In genomic region chr16:31687766-31688165, GRCm38 (mm10) we compare ENCODE assay signal across 23 mouse cellular contexts.
"Had no signal": no experiment of that assay in that cellular context is flagged by ENCODE, and none has a peak within 500 bp of the region (broad histone marks: within the 10 kb centered on the region; RNA-seq: fewer than 3 reads in every experiment).

No protein-coding gene starts in this region.

- H3K27ac ChIP-seq: heart, adult 2 months; heart, embryonic 13.5 days; heart, embryonic 15.5 days; hindbrain, embryonic 13.5 days; hindbrain, embryonic 15.5 days; hindbrain, postnatal 0 days; kidney, embryonic 15.5 days; kidney, postnatal 0 days; limb, embryonic 13.5 days; limb, embryonic 15.5 days; liver, embryonic 13.5 days had no signal

- H3K27me3 ChIP-seq: heart, embryonic 13.5 days; heart, embryonic 15.5 days; hindbrain, embryonic 13.5 days; hindbrain, embryonic 15.5 days; kidney, embryonic 15.5 days; limb, embryonic 13.5 days; limb, embryonic 15.5 days; liver, embryonic 13.5 days had no signal

- H3K4me3 ChIP-seq: heart, adult 2 months; heart, embryonic 13.5 days; heart, embryonic 15.5 days; hindbrain, embryonic 13.5 days; hindbrain, embryonic 15.5 days; kidney, embryonic 15.5 days; limb, embryonic 13.5 days; limb, embryonic 15.5 days; liver, embryonic 13.5 days had no signal

- H3K36me3 ChIP-seq: hindbrain, embryonic 15.5 days had no signal

- H3K4me2 ChIP-seq: heart, embryonic 11.5 days; heart, embryonic 13.5 days; heart, embryonic 15.5 days; hindbrain, embryonic 13.5 days; hindbrain, embryonic 15.5 days; kidney, embryonic 15.5 days; limb, embryonic 13.5 days; limb, embryonic 15.5 days; liver, embryonic 13.5 days had no signal

- H3K9ac ChIP-seq: forebrain, postnatal 0 days; heart, embryonic 13.5 days; heart, embryonic 15.5 days; hindbrain, embryonic 13.5 days; hindbrain, embryonic 15.5 days; kidney, embryonic 15.5 days; limb, embryonic 13.5 days; limb, embryonic 15.5 days; liver, embryonic 13.5 days had no signal

- ATAC-seq: forebrain, postnatal 0 days; hindbrain, postnatal 0 days; intestine, embryonic 16.5 days had no signal

- H3K9me3 ChIP-seq: heart, embryonic 13.5 days; heart, embryonic 15.5 days; hindbrain, embryonic 13.5 days; hindbrain, embryonic 15.5 days; kidney, embryonic 15.5 days; limb, embryonic 13.5 days; limb, embryonic 15.5 days; liver, embryonic 13.5 days had no signal

- H3K4me1 ChIP-seq: hindbrain, embryonic 13.5 days; hindbrain, embryonic 15.5 days; kidney, embryonic 15.5 days; limb, embryonic 13.5 days; limb, embryonic 15.5 days had no signal

- DNase-seq: forebrain, postnatal 0 days; gastrocnemius, postnatal 14 days; gastrocnemius, postnatal 36 days; heart, adult 11 months; heart, adult 2 months; heart, postnatal 14 days; heart, postnatal 36 days; kidney, adult 11 months; layer of hippocampus, adult 9-11 months; layer of hippocampus, postnatal 36 days; left cerebral cortex, postnatal 4 days; liver, embryonic 13.5 days had no signal
